Mouse (Mus musculus) heart, adult 2 months (tissue): Measurements from ENCODE around the gene Slc16a12. TPM values are rescaled to one million over a fixed set of nuclear protein-coding genes. Genes with fewer than 3 reads are reported as not detected.
"Not testable (repeated sequence)": the region's sequence is repeated elsewhere in the genome, so short reads cannot be mapped to it uniquely, and the experiment has no call there.

ENCODE experiments used
- DNase-seq, 2 experiments: peaks; one replicate each; pipeline ENCODE4 v3.0.0; 2021
- H3K27ac ChIP-seq: fragments of 200-600 bp; 2 replicates; pipeline ENCODE4 v1.8.1; 2022
- H3K27me3 ChIP-seq: fragments of 200-500 bp; 2 replicates; pipeline ENCODE4 v1.6.1; 2012; ENCODE audit warnings: mild to moderate bottlenecking, low read length, inconsistent platforms, mixed read lengths; ENCODE audit not compliant: control insufficient read depth, insufficient read depth
- H3K36me3 ChIP-seq: fragments of 200-500 bp; 2 replicates; pipeline ENCODE4 v1.6.1; 2012; ENCODE audit warnings: low read length, inconsistent platforms; ENCODE audit not compliant: control insufficient read depth, insufficient read depth
- H3K4me1 ChIP-seq: fragments of 200-500 bp; 2 replicates; pipeline ENCODE4 v1.6.1; 2011; ENCODE audit warnings: low read length; ENCODE audit not compliant: control insufficient read depth, insufficient read depth
- H3K4me3 ChIP-seq: fragments of 200-600 bp; 2 replicates; pipeline ENCODE4 v1.8.1; 2022
- H3K79me2 ChIP-seq: fragments of 200-500 bp; replicated peaks from 2 replicates; pipeline ENCODE4 v1.6.1; 2012; ENCODE audit warnings: mild to moderate bottlenecking, inconsistent platforms, low read length, moderate library complexity, mixed read lengths; ENCODE audit not compliant: control insufficient read depth, insufficient read depth
- H3K9ac ChIP-seq: fragments of 200-500 bp; 2 replicates; pipeline ENCODE4 v1.6.1; 2012; ENCODE audit warnings: low read depth, mild to moderate bottlenecking, control low read depth, inconsistent platforms, low read length, mixed read lengths
- CTCF ChIP-seq: fragments of 200-600 bp; IDR thresholded peaks from 2 replicates; pipeline ENCODE4 v1.8.1; 2022; ENCODE audit warnings: antibody characterized with exemption, mild to moderate bottlenecking, moderate library complexity
- EP300 ChIP-seq: fragments of 200-500 bp; IDR thresholded peaks from 2 replicates; pipeline ENCODE4 v1.6.1; 2011; ENCODE audit warnings: low read depth, low read length, control low read depth; ENCODE audit not compliant: insufficient read depth
- POLR2A ChIP-seq: fragments of 200-500 bp; IDR thresholded peaks from 2 replicates; pipeline ENCODE4 v1.6.1; 2011; ENCODE audit warnings: mild to moderate bottlenecking, low read depth, low read length, control low read depth; ENCODE audit not compliant: insufficient read depth
- WGBS: fragments of 180-500 bp; shearing (Covaris S2); methylation state at CpG from one replicate; pipeline ENCODE4 v1.1.7; 2018; 5-methylcytosine and 5-hydroxymethylcytosine counted together
- intact Hi-C: fragments of 180-260 bp; cut with DNase I; formaldehyde crosslinking; loops from one replicate; pipeline ENCODE4 v1.15.1; 2025
- polyA plus RNA-seq: library from polyadenylated mRNA; depleted of rRNA; stranded (reverse); fragments of >200 nt; gene quantifications from 2 replicates; pipeline ENCODE4 v1.2.3, GENCODE M21; 2012
- total RNA-seq, 2 experiments: library from RNA; stranded (reverse); gene quantifications; 2 replicates each; pipeline ENCODE4 v1.2.3; 2021

Slc16a12 gene
- total and polyA plus RNA-seq, 3 experiments: 1.7 to 2.7 (median 2.0) TPM

DNA sequence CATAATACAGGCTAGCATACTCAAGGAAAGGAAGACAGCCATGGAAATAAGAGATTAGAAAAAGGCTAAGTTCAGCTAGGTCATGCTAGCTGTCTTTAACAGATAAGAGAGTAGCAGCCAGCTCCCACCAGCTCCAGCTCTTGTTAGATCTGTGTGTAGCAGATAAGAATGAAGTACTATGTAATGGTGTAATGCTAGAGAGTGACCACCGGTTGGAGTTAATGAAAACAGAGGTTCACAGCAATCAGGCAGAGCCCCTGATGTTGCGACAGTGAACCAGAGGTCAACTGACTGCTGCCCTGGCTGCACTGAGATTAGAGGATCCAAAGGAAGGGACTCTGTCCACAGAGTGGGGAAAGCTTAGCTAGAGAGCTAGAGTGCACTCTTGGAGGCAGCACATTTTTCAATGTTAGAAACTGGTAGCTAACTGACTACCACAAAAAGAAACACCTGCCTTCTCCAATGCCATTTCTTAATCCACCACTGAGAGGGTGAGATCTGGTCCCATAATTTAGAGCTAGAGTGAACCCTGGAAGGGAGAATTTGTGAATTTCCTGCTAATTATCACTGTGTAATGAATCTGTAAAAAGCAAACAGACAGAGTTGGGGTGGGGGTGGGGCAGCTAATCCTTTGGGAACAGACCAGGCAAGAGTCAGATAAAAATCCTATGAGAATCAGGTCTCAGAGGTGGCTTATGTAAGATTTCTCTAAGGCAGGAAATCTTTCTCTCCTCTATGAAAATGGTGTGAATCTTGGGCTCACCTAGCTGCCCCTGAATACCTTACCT lies 90.4 kb downstream of the Slc16a12 start:
- H3K27ac ChIP-seq: no peak overlapping the region
- no peak for TF ChIP-seq EP300

DNA sequence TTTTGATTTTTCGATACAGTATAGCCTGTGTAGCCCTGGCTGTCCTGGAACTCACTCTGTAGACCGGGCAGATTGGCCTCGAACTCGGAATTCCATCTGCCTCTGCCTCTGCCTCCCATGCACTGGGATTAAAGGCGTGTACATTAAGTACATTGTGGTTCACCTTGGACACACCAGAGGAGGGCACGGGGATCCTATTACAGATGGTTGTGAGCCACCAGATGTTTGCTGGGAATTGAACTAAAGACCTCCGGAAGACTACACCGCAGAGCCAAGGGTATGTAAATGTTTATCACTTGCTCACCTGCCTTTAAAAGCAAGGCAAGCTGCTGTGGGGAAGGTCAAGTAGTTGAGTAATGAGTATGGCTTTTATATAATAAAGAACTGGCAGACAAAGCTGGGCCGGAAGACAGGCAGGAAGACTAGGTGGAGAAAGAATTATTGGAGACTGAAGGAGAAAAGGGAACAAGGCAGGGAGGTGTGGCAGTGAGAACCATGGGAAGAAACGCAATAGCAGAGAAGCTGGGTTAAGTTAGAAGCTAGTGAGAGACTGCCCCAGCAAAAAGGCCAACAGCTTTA lies 91.8 kb downstream of the Slc16a12 start:
- TF ChIP-seq POLR2A: no peak
- TF ChIP-seq CTCF: no peak
- TF ChIP-seq EP300: no peak
- Histone ChIP-seq H3K36me3 (no peaks in the 10 kb centered on the region; the same call in 1 of the 2 replicates), H3K27me3 (no peaks in the 10 kb centered on the region), H3K4me3 (no peak overlapping the region), H3K27ac (no peak overlapping the region), H3K4me1 (no peaks in the 10 kb centered on the region), H3K79me2 (no peaks in the 10 kb centered on the region), H3K9ac (no peak overlapping the region)
- no peak for DNase-seq
- 92% methylated on average over 10 of the region's 10 CpGs for WGBS
- intact Hi-C loops: no loop called here

More for the DNA sequence above, 90.4 kb downstream of the Slc16a12 start:
- intact Hi-C loops: no loop called here
- Histone ChIP-seq H3K27me3 (no peaks in the 10 kb centered on the region), H3K9ac (no peak overlapping the region), H3K4me3 (no peak overlapping the region), H3K4me1 (no peaks in the 10 kb centered on the region), H3K79me2 (no peaks in the 10 kb centered on the region), H3K36me3 (no peaks in the 10 kb centered on the region; the same call in 1 of the 2 replicates)
- DNase-seq: no peak
- 24% methylated on average over 2 of the region's 2 CpGs for WGBS

DNA sequence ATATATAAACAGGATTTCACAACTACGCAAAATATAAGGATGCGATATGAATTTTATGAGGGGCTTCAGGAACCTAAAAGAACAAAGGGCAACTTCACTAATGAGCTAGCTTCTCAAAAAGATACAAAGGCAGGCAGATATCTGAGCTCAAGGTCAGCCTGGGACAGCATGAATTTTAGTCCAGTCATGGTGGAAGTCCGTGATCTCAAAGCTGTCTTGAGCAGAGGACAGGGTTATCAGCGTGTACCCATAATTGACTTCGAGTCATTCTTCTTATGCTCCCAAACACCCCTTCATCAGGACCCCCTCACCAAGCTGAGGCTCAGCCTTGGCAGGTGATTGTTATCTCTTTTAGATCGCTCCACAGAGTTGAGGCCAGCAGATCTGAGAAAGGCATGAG lies 96.1 kb downstream of the Slc16a12 start:
- no peak overlapping the region for H3K4me3 ChIP-seq
- H3K27ac ChIP-seq: no peak overlapping the region
- H3K79me2 ChIP-seq: no peaks in the 10 kb centered on the region
- H3K4me1 ChIP-seq: no peaks in the 10 kb centered on the region
- DNase-seq: no peak
- intact Hi-C loops: no loop called here
- H3K36me3 ChIP-seq: no peaks in the 10 kb centered on the region; the same call in none of the 2 replicates
- WGBS: 82% methylated on average over 6 of the region's 6 CpGs
- H3K9ac ChIP-seq: no peak overlapping the region
- TF ChIP-seq EP300 (no peak), CTCF (no peak), POLR2A (no peak)
- no peaks in the 10 kb centered on the region for H3K27me3 ChIP-seq

GRCm38 (mm10) chr19:34650276-34650675 lies 96.8 kb downstream of the Slc16a12 start:
- no peak overlapping the region for H3K4me3 ChIP-seq
- 83% methylated on average over 3 of the region's 3 CpGs for WGBS
- no peaks in the 10 kb centered on the region; the same call in 1 of the 2 replicates for H3K4me1 ChIP-seq
- H3K27ac ChIP-seq: no peak overlapping the region
- H3K36me3 ChIP-seq: peaks cover 3% of the 10 kb centered on the region
- H3K27me3 ChIP-seq: no peaks in the 10 kb centered on the region
- H3K79me2 ChIP-seq: no peaks in the 10 kb centered on the region
- DNase-seq: no peak
- H3K9ac ChIP-seq: no peak overlapping the region
- intact Hi-C loops: no loop called here
- TF ChIP-seq EP300 (no peak), CTCF (no peak), POLR2A (no peak)

DNA sequence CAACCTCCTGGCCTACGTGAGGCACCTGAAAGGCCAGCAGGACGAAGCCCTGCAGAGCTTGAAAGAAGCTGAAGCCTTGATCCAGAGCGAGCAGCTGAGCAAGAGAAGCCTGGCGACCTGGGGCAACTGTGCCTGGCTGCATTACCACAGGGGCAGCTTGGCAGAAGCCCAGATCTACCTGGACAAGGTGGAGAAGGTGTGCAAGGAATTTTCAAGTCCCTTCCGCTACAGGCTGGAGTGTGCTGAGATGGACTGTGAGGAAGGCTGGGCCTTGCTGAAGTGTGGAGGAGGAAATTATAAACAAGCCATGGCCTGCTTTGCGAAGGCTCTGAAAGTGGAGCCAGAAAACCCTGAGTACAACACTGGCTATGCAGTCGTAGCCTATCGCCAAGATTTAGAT lies 99.5 kb downstream of the Slc16a12 start:
- intact Hi-C loops, H3K4me3 ChIP-seq, H3K4me1 ChIP-seq, H3K79me2 ChIP-seq, H3K27ac ChIP-seq, H3K27me3 ChIP-seq, H3K9ac ChIP-seq, DNase-seq: not testable (repeated sequence)
- WGBS: 91% methylated on average over 8 of the region's 8 CpGs
- peaks cover 14% of the 10 kb centered on the region for H3K36me3 ChIP-seq

DNA sequence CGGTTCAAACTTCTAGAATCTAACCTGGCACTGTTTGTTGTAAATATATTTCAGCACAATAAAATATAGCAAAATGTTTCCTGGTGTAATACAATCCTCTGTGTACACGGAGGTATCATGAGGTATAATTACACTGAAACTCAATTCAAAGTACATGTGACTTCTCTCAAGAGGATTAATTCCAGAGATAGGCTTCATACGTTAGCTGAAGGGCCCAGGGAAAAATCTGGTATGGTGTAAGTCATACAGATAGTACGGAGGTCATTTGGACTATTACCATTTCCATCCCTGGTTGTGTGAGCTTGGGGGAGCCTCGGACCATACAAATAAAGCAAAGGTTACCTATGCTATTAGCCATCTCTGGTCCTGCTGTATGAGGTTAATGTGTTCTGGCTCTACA lies 104.5 kb downstream of the Slc16a12 start:
- H3K36me3 ChIP-seq: peaks cover 14% of the 10 kb centered on the region
- TF ChIP-seq EP300: no peak
- no peak for TF ChIP-seq POLR2A
- no peak for TF ChIP-seq CTCF
- intact Hi-C loops: no loop called here
- H3K27me3 ChIP-seq: no peaks in the 10 kb centered on the region
- H3K79me2 ChIP-seq: peaks cover 1% of the 10 kb centered on the region; the same call in 1 of the 2 replicates
- H3K4me3 ChIP-seq: no peak overlapping the region
- H3K27ac ChIP-seq: no peak overlapping the region
- no peak for DNase-seq
- H3K4me1 ChIP-seq: peaks cover 4% of the 10 kb centered on the region
- no peak overlapping the region for H3K9ac ChIP-seq
- 56% methylated on average over 5 of the region's 5 CpGs for WGBS
